Mouse (Mus musculus) liver, embryonic 14.5 days (tissue): ENCODE measurements around the gene Unk.

Source experiments
- CTCF ChIP-seq: IDR thresholded peaks from 2 replicates; pipeline ENCODE4 v1.5.1; 2016; ENCODE audit warnings: antibody characterized with exemption, low read depth, control low read depth
- EP300 ChIP-seq: IDR thresholded peaks from 2 replicates; pipeline ENCODE4 v1.6.1; 2016; ENCODE audit warnings: antibody characterized with exemption, low read depth

DNA sequence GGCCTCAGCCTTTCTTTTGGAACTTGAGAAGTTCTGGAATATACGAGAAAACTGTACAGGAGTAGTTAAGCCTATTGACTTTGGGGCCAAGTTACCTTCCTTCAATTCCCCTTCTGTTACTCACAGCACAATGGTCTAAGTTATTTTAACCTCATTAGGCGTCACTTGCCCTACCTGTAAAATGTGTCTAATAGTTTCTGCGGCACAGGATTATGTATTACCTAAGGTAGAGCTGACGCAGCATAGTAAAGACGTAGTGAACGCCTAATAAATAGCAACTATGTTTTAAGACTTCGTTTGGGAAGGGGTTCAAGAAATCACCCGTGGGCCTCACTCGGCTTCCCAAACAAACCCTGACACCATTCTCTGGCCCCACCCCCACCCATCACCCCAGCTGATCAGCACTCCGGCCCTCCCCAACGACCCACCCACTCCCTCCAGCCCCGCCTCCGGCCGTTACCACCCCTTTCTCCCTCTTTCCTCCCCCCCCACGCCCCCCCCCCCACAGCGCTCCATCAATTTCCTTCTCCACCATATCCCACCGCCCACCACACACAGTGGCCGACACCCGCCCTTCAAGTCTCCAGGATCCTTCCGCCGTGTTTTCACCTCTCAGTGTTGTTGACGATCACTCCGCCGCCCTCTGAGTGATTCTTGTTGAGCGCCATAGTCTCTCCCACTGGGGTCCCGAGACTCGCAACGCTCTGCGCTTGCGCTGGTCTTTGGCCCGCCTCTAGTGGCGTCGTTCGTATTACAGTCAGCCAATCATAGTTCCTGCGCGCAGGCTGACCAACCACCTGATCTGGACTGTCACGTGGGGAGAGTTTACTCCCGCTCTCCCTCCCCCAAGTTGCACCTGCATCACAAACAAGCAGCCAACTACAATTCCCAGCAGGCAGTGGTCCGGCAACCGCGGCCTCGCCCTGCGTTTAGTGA, 56.4 kb downstream of the Unk start, which contains the start of gene Wbp2:
- TF ChIP-seq CTCF (peak; percentile 52), EP300 (no peak)
